Mouse (Mus musculus): ENCODE results near the gene Gdpd5. TPM values are rescaled to one million over a fixed set of nuclear protein-coding genes. Genes with fewer than 3 reads are reported as not detected.

Gdpd5 gene
- polyA plus RNA-seq, 1 experiment from 2014 or later = 17.1 TPM

DNA sequence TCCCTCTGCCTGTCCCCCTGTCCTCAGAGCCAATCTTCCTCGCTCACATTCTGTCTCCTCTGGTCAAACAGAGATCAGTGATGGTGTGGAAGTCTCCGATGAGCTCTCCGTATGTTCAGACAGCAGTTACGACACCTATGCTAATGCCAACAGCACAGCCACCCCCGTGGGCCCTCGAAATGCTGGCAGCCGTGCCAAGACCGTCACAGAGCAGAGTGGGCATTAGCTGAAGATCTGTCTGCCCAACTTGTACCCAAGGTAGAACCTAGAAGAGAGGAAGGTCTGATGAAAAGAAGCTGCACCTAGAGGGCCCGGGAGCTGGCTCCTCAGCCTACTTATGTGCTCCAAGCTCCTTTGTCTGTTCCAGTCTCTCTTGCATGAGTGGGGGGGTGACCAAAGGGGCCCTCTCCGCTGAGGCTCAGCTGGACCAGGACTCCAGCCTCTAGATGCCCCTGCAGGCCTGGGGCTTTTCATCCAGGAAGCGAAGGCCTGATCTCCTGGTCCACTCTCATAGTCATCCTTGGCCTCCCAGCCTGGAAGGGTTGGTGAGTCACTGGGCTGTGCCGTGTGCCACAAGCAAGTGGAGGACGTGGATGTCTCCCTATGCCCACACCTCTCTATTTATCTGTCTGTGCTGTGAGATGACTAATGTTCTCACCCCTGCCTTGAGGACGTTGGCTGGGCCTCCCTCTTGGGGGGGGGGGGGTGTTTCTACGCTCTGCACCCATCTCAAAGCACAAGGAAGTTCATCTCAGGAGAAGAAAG is 78.9 kb downstream of the Gdpd5 start:
- ATAC-seq = no peak
- Histone ChIP-seq H3K27me3 (replicated peaks; ENCODE audit: control insufficient read depth, insufficient read depth, low read length) (no peaks in the 10 kb centered on the region), H3K4me1 (ENCODE audit: control insufficient read depth, insufficient read depth, low read length) (no peaks in the 10 kb centered on the region; the same call in 1 of the 2 replicates), H3K9me3 (ENCODE audit: control insufficient read depth, low read length) (peaks cover 4% of the 10 kb centered on the region; the same call in 1 of the 2 replicates), H3K27ac (ENCODE audit: low read length) (no peak overlapping the region), H3K36me3 (ENCODE audit: control insufficient read depth, insufficient read depth, low read length) (no peaks in the 10 kb centered on the region; the same call in 1 of the 2 replicates), H3K4me2 (ENCODE audit: low read depth, low read length) (no peak overlapping the region), H3K9ac (ENCODE audit: low read depth, low read length) (no peak overlapping the region), H3K4me3 (ENCODE audit: low read length) (no peak overlapping the region)
- WGBS = 88% methylated on average over 15 of the region's 15 CpGs

DNA sequence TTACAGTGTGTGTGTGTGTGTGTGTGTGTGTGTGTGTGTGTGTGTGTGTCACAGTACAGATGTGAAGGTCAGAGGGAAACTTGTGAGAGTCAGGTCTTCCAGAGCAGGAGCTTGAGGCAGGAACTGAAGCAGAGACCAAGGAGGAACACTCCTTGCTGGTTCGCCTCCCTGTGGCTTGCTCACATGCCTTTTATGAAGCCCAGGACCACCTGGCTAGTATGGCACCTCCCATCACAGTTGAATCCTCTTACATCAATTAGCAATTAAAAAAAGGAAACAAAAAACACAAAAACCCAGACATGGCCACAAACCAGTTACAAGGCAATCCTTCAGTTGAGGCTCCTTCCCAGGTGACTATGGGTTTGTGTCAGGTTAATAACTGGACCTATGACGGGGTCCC is 81.9 kb downstream of the Gdpd5 start:
- ATAC-seq = no peak
- Histone ChIP-seq H3K36me3 (ENCODE audit: control insufficient read depth, insufficient read depth, low read length) (no peaks in the 10 kb centered on the region; the same call in 1 of the 2 replicates), H3K4me1 (ENCODE audit: control insufficient read depth, insufficient read depth, low read length) (peaks cover 3% of the 10 kb centered on the region; the same call in 1 of the 2 replicates), H3K9me3 (ENCODE audit: control insufficient read depth, low read length) (peaks cover 4% of the 10 kb centered on the region; the same call in 1 of the 2 replicates), H3K27ac (ENCODE audit: low read length) (no peak overlapping the region), H3K9ac (ENCODE audit: low read depth, low read length) (no peak overlapping the region), H3K4me2 (ENCODE audit: low read depth, low read length) (no peak overlapping the region), H3K27me3 (replicated peaks; ENCODE audit: control insufficient read depth, insufficient read depth, low read length) (no peaks in the 10 kb centered on the region), H3K4me3 (ENCODE audit: low read length) (no peak overlapping the region)
- 85% methylated on average over 2 of the region's 2 CpGs for WGBS

DNA sequence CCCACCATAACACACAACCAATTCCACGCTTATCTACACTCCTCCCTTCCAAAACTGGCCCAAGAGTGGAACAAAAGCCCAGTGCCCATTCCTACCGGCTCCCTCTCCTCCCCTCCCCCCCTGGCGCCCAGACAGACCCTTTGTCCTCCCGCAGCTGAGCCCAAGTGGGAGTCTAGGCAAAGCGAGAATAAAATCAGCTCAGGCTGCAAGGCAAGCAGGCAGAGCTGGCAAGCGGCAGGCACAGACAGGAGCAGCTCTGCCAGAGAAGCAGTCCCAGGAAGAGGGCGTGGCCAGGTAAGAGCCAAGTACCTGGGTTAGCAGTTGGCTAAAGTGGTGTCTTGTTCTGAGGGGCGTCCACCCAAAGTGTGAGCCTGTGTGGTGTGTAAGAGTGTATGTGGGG is 84.6 kb downstream of the Gdpd5 start, which contains the start of gene Klhl35:
Klhl35 (plus strand) TSS at position 194 of the 400 bp plus-strand sequence.
- peaks cover 4% of the 10 kb centered on the region; the same call in 1 of the 2 replicates for H3K9me3 ChIP-seq (ENCODE audit: control insufficient read depth, low read length)
- H3K27ac ChIP-seq (ENCODE audit: low read length) = no peak within 1 kb of the TSS
- H3K4me1 ChIP-seq (ENCODE audit: control insufficient read depth, insufficient read depth, low read length) = peaks cover 11% of the 10 kb centered on the region; the same call in 1 of the 2 replicates
- ATAC-seq = no peak
- no peak within 1 kb of the TSS for H3K4me3 ChIP-seq (ENCODE audit: low read length)
- no peaks in the 10 kb centered on the region for H3K36me3 ChIP-seq (ENCODE audit: control insufficient read depth, insufficient read depth, low read length)
- no peaks in the 10 kb centered on the region for H3K27me3 ChIP-seq (replicated peaks; ENCODE audit: control insufficient read depth, insufficient read depth, low read length)
- 31% methylated on average over 8 of the region's 8 CpGs for WGBS
- H3K9ac ChIP-seq (ENCODE audit: low read depth, low read length) = peak within 1 kb of the TSS; percentile 30; the same call in 1 of the 2 replicates
- 0 out of 2 replicates have a peak within 1 kb of the TSS, but pooled peaks have one; percentile 10 for H3K4me2 ChIP-seq (ENCODE audit: low read depth, low read length)

DNA sequence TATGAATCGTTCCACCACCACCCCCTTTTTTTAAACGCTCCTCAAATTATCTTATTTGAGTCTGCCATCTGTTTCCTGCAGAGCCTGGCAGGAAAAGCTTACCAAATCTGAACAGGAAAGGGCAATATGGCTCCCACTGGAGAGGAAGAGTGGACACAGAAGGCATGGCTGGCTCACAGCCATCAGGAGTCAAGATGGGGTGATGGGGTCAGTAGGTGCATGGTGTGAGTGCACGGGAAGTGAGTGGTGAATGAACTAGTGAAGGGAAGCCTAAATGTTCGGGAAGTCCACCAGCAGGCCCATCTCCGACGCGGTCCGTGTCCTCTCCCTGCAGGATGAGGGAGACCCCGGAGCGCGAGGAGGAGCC is 86.7 kb downstream of the Gdpd5 start:
- ATAC-seq = peak; percentile 19
- Histone ChIP-seq H3K27me3 (replicated peaks; ENCODE audit: control insufficient read depth, insufficient read depth, low read length) (no peaks in the 10 kb centered on the region), H3K36me3 (ENCODE audit: control insufficient read depth, insufficient read depth, low read length) (peaks cover 10% of the 10 kb centered on the region; the same call in 1 of the 2 replicates), H3K9me3 (ENCODE audit: control insufficient read depth, low read length) (peaks cover 4% of the 10 kb centered on the region; the same call in 1 of the 2 replicates), H3K9ac (ENCODE audit: low read depth, low read length) (peak overlapping the region; percentile 83), H3K4me3 (ENCODE audit: low read length) (peak overlapping the region; percentile 58), H3K27ac (ENCODE audit: low read length) (peak overlapping the region; percentile 87), H3K4me2 (ENCODE audit: low read depth, low read length) (peak overlapping the region; percentile 87), H3K4me1 (ENCODE audit: control insufficient read depth, insufficient read depth, low read length) (peaks cover 11% of the 10 kb centered on the region; the same call in 1 of the 2 replicates)
- WGBS = 17% methylated on average over 9 of the region's 11 CpGs

DNA sequence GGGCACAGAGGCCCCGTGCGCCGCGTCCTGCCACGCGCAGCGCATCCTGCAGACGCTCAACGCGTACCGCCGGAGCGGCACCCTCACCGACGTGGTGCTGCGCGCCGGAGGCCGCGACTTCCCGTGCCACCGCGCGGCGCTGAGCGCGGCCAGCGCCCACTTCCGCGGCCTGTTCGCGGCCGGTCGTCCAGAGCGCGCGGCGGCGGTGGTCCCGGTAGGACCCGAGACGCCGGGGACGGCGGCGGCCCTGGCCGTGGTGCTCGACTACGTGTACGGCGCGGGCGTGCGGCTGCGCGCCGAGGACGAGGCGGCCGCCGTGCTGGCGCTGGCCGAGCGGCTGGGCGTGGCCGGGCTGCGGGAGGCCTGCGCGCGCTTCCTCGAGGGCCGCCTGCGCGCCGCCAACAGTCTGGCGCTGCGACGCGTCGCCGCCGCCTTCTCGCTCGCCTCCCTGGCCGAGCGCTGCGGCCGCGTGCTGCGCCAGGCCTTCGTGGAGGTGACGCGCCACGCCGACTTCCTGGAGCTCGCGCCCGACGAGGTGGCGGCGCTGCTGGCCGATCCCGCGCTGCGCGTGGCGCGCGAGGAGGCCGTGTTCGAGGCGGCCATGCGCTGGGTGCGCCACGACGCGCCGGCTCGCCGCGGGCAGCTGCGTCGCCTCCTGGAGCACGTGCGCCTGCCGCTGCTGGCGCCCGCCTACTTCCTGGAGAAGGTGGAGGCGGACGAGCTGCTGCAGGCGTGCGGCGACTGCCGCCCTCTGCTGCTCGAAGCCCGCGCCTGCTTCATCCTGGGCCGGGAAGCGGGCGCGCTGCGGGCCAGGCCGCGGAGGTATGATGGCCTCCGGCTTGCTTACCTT is 87.3 kb downstream of the Gdpd5 start:
- H3K4me1 ChIP-seq (ENCODE audit: control insufficient read depth, insufficient read depth, low read length) = peaks cover 11% of the 10 kb centered on the region; the same call in 1 of the 2 replicates
- H3K4me2 ChIP-seq (ENCODE audit: low read depth, low read length) = peak overlapping the region; percentile 87
- under 1% methylated on average over 142 of the region's 145 CpGs for WGBS
- peak overlapping the region; percentile 87 for H3K27ac ChIP-seq (ENCODE audit: low read length)
- H3K4me3 ChIP-seq (ENCODE audit: low read length) = peak overlapping the region; percentile 58
- peak; percentile 85 for ATAC-seq
- no peaks in the 10 kb centered on the region for H3K27me3 ChIP-seq (replicated peaks; ENCODE audit: control insufficient read depth, insufficient read depth, low read length)
- peaks cover 10% of the 10 kb centered on the region for H3K36me3 ChIP-seq (ENCODE audit: control insufficient read depth, insufficient read depth, low read length)
- peaks cover 4% of the 10 kb centered on the region; the same call in 1 of the 2 replicates for H3K9me3 ChIP-seq (ENCODE audit: control insufficient read depth, low read length)
- peak overlapping the region; percentile 83 for H3K9ac ChIP-seq (ENCODE audit: low read depth, low read length)

DNA sequence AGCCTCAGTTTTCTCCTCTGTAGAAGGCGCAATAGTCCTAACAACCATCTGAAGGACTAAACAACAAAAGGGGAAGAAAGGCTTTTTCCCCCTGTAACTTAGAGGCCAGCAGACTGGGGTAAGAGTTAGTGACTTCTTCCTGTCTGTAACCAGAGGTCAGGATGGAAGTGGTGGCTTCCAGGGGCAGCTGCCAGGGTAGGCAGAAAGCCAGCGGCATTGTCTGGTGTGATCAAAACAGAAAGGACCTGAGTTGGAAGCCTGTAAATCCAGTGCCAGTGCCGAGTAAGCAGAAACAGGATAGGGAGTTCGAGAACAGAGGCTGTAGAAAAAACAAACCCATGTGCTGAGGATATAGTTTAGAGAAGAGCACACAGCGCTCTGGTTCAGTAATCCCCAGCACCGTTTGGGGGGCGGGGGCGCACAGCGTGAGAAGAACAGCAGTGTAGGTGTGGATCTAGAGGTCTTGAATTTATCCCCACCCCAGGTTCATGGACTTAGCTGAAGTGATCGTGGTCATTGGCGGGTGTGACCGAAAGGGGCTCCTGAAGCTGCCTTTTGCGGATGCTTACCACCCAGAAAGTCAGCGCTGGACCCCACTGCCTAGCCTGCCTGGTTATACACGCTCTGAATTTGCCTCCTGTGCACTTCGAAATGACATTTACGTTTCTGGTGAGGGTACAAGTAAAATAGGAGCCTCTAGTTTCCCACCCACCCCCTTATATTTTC is 88.6 kb downstream of the Gdpd5 start:
- WGBS = 80% methylated on average over 17 of the region's 17 CpGs

DNA sequence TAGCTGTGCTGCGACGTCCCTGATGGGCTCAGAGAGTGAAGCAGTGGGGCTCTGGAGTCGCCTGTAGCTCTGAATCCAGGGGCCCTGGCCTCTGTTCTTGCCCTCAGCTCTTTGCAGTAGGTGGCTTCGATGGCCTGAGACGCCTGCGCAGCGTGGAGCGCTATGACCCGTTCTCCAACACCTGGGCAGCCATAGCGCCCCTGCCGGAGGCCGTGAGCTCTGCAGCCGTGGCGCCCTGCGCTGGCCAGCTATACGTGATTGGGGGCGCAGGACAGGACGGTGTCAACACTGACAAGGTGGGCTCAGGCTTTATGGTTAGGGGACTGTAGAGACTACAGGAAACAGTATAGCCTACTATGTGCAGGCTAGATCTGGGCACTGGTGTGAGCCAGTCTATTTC is 90.4 kb downstream of the Gdpd5 start:
- H3K27ac ChIP-seq (ENCODE audit: low read length) = no peak overlapping the region
- 65% methylated on average over 18 of the region's 18 CpGs for WGBS
- no peaks in the 10 kb centered on the region for H3K9me3 ChIP-seq (ENCODE audit: control insufficient read depth, low read length)

More for the DNA sequence above, 88.6 kb downstream of the Gdpd5 start:
- Histone ChIP-seq H3K4me3 (ENCODE audit: low read length) (no peak overlapping the region), H3K27ac (ENCODE audit: low read length) (peak overlapping the region; percentile 87; the same call in 1 of the 2 replicates), H3K9ac (ENCODE audit: low read depth, low read length) (no peak overlapping the region), H3K36me3 (ENCODE audit: control insufficient read depth, insufficient read depth, low read length) (peaks cover 10% of the 10 kb centered on the region), H3K27me3 (replicated peaks; ENCODE audit: control insufficient read depth, insufficient read depth, low read length) (no peaks in the 10 kb centered on the region), H3K4me1 (ENCODE audit: control insufficient read depth, insufficient read depth, low read length) (peaks cover 22% of the 10 kb centered on the region), H3K4me2 (ENCODE audit: low read depth, low read length) (no peak overlapping the region), H3K9me3 (ENCODE audit: control insufficient read depth, low read length) (no peaks in the 10 kb centered on the region)
- no peak for ATAC-seq

DNA sequence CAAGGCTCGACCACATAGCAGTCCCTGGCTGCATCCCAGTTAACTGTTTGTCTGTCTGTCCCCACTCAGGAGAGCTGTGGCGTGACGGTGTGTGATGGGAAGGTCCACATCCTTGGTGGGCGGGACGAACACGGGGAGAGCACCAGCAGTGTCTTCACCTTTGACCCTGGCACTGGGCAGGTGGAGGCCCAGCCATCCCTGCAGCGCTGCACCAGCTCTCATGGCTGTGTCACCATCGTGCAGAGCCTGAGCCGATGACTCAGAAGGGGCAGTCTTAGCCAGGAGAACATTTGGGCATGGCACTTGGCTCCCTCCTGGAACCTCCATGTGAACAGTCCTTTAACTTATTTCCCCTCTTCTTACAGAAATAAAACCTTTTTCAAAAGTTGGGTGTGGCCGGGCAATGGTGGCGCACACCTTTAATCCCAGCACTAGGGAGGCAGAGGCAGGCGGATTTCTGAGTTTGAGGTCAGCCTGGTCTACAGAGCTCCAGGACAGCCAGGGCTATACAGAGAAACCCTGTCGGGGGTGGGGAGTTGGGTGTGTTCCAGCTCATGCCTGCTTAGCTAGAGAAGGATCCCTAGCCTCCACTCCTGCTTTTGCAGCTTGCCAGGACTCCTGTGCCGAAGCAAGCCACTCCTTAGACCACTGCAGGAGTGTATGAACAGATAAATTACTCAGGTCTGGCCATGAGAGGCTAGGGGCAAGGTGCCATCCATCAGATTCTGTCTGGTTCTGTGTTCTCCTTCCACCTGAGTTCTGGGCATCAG is 92.6 kb downstream of the Gdpd5 start:
- Histone ChIP-seq H3K4me2 (ENCODE audit: low read depth, low read length) (no peak overlapping the region), H3K9ac (ENCODE audit: low read depth, low read length) (no peak overlapping the region), H3K36me3 (ENCODE audit: control insufficient read depth, insufficient read depth, low read length) (peaks cover 13% of the 10 kb centered on the region), H3K9me3 (ENCODE audit: control insufficient read depth, low read length) (no peaks in the 10 kb centered on the region), H3K27ac (ENCODE audit: low read length) (no peak overlapping the region), H3K4me3 (ENCODE audit: low read length) (no peak overlapping the region), H3K4me1 (ENCODE audit: control insufficient read depth, insufficient read depth, low read length) (peaks cover 21% of the 10 kb centered on the region), H3K27me3 (replicated peaks; ENCODE audit: control insufficient read depth, insufficient read depth, low read length) (no peaks in the 10 kb centered on the region)
- ATAC-seq = peak; percentile 6; the same call in 1 of the 2 replicates
- WGBS = 76% methylated on average over 14 of the region's 14 CpGs

More for the DNA sequence above, 90.4 kb downstream of the Gdpd5 start:
- Histone ChIP-seq H3K27me3 (replicated peaks; ENCODE audit: control insufficient read depth, insufficient read depth, low read length) (no peaks in the 10 kb centered on the region), H3K4me1 (ENCODE audit: control insufficient read depth, insufficient read depth, low read length) (peaks cover 23% of the 10 kb centered on the region), H3K4me2 (ENCODE audit: low read depth, low read length) (no peak overlapping the region), H3K36me3 (ENCODE audit: control insufficient read depth, insufficient read depth, low read length) (peaks cover 10% of the 10 kb centered on the region), H3K9ac (ENCODE audit: low read depth, low read length) (no peak overlapping the region), H3K4me3 (ENCODE audit: low read length) (no peak overlapping the region)
- no peak for ATAC-seq
